Mouse (Mus musculus): ENCODE results near the gene Cyp4a12a.
"Not testable (repeated sequence)": the region's sequence is repeated elsewhere in the genome, so short reads cannot be mapped to it uniquely, and the experiment has no call there.

Gene Cyp4a12a

GRCm38 (mm10) chr4:115298746-115299145 is at the start of gene Cyp4a12a:
Gene Cyp4a12a (plus strand): TSS chr4:115299046.
- not testable (repeated sequence) for DNase-seq

- DNase-seq = not testable (repeated sequence)
Measured at GRCm38 (mm10) chr4:115264687-115265569, 33.9 kb upstream of the Cyp4a12a start.

- not testable (repeated sequence) for DNase-seq
Measured at GRCm38 (mm10) chr4:115278215-115278982, 20.4 kb upstream of the Cyp4a12a start.

- no peak for DNase-seq
Measured at GRCm38 (mm10) chr4:115280342-115280741, 18.5 kb upstream of the Cyp4a12a start.

- DNase-seq = not testable (repeated sequence)
Measured at GRCm38 (mm10) chr4:115280779-115281178, 18.1 kb upstream of the Cyp4a12a start.

- DNase-seq = peak in 1 of 2 experiments; percentile 2
Measured at GRCm38 (mm10) chr4:115281231-115281767, 17.5 kb upstream of the Cyp4a12a start.

- not testable (repeated sequence) for DNase-seq
Measured at GRCm38 (mm10) chr4:115325722-115326121, 26.9 kb downstream of the Cyp4a12a start.

- not testable (repeated sequence) for DNase-seq
Measured at GRCm38 (mm10) chr4:115365624-115366023, 66.8 kb downstream of the Cyp4a12a start.

- DNase-seq = peak in 1 of 2 experiments; percentile 5
Measured at GRCm38 (mm10) chr4:115368067-115368466, 69.2 kb downstream of the Cyp4a12a start.
